Mouse (Mus musculus): ENCODE measurements around the gene Il22ra2.

The Il22ra2 gene

DNA sequence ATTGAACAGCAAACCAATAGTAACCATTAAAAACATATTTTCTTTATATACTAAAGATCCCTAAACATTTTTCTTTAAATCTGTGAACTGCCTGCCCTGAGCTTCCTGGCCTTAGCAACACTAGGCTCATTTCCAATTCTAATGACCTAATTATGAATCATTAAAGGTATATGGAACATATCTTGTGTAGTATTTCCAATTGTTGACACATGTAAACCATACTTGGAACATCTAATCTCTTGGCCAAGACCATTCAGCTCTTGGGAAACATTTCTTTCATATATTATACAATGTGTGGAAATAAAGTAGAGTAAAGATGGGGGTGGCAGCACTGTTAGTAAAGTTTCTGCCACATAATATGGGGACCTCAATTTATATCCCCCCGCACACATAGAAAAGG lies 17.8 kb downstream of the Il22ra2 start:
- Histone ChIP-seq H3K36me3 (ENCODE audit: insufficient read depth, low read length) (no peaks in the 10 kb centered on the region), H3K4me1 (replicated peaks; ENCODE audit: low read depth, low read length) (no peaks in the 10 kb centered on the region), H3K9me3 (ENCODE audit: low read length) (no peaks in the 10 kb centered on the region), H3K4me3 (replicated peaks; ENCODE audit: low read length) (no peak overlapping the region), H3K27me3 (ENCODE audit: insufficient read depth, low read length) (no peaks in the 10 kb centered on the region)
- TF ChIP-seq CTCF (conservative IDR thresholded peaks at IDR 0.05; ENCODE audit: low read length) (no peak), POU5F1 (IDR thresholded peaks at IDR 0.05; ENCODE audit: borderline replicate concordance, low read length) (no peak), NANOG (IDR thresholded peaks at IDR 0.05; ENCODE audit: borderline replicate concordance, low read length) (no peak)

DNA sequence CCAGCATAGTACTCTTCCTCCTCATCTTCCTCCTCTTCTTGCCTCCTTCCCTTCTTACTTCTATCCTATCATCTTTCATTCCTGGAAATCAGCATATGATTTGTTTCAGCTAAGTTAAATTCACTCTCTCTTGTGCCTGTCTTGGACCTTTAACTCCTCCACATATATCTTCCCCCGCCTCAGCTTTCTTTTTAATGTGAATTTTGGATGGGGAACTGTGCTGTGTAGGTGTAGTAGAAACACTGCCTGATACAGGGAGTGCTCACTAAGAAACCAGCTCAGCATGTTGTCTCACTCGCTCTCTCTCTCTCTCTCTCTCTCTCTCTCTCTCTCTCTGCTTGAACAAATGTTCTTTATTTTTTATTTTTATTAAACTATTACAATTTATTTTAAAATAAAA lies 23.3 kb downstream of the Il22ra2 start:
- Histone ChIP-seq H3K4me1 (replicated peaks; ENCODE audit: low read depth, low read length) (no peaks in the 10 kb centered on the region), H3K9me3 (ENCODE audit: low read length) (no peaks in the 10 kb centered on the region), H3K36me3 (ENCODE audit: insufficient read depth, low read length) (no peaks in the 10 kb centered on the region), H3K27me3 (ENCODE audit: insufficient read depth, low read length) (no peaks in the 10 kb centered on the region), H3K4me3 (replicated peaks; ENCODE audit: low read length) (no peak overlapping the region)
- no peak for TF ChIP-seq CTCF (conservative IDR thresholded peaks at IDR 0.05; ENCODE audit: low read length)
- no peak for TF ChIP-seq POU5F1 (IDR thresholded peaks at IDR 0.05; ENCODE audit: borderline replicate concordance, low read length)
- TF ChIP-seq NANOG (IDR thresholded peaks at IDR 0.05; ENCODE audit: borderline replicate concordance, low read length): no peak

GRCm38 (mm10) chr10:19657426-19657825 lies 35.6 kb downstream of the Il22ra2 start:
- H3K4me1 ChIP-seq (replicated peaks; ENCODE audit: low read depth, low read length): no peaks in the 10 kb centered on the region
- no peak overlapping the region for H3K4me3 ChIP-seq (replicated peaks; ENCODE audit: low read length)
- no peaks in the 10 kb centered on the region for H3K9me3 ChIP-seq (ENCODE audit: low read length)
- H3K36me3 ChIP-seq (ENCODE audit: insufficient read depth, low read length): no peaks in the 10 kb centered on the region
- no peaks in the 10 kb centered on the region for H3K27me3 ChIP-seq (ENCODE audit: insufficient read depth, low read length)
- no peak for TF ChIP-seq POU5F1 (IDR thresholded peaks at IDR 0.05; ENCODE audit: borderline replicate concordance, low read length)
- TF ChIP-seq NANOG (IDR thresholded peaks at IDR 0.05; ENCODE audit: borderline replicate concordance, low read length): no peak
- TF ChIP-seq CTCF (conservative IDR thresholded peaks at IDR 0.05; ENCODE audit: low read length): no peak

DNA sequence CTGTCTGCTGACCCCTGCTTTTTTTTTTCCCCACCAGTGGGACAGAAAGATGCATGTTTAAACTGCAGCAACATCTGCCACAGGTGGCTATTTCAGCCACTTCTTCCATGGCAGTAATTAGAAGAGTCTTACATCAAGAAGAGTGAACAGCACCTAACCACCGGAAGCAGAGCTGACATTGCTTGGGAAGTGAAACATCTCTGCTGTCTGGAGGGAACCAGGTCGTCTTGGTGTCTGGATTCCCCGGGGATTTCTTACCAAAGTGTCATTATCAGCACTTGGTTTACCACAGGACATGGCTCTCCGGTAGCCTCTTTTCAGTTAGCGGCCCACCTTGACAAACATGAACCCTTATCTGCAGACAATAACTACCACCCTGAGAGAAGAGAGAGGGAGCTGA lies 38.2 kb downstream of the Il22ra2 start:
- Histone ChIP-seq H3K27me3 (ENCODE audit: insufficient read depth, low read length) (no peaks in the 10 kb centered on the region), H3K36me3 (ENCODE audit: insufficient read depth, low read length) (no peaks in the 10 kb centered on the region), H3K4me3 (replicated peaks; ENCODE audit: low read length) (no peak overlapping the region), H3K9me3 (ENCODE audit: low read length) (no peaks in the 10 kb centered on the region), H3K4me1 (replicated peaks; ENCODE audit: low read depth, low read length) (no peaks in the 10 kb centered on the region)
- no peak for TF ChIP-seq NANOG (IDR thresholded peaks at IDR 0.05; ENCODE audit: borderline replicate concordance, low read length)
- TF ChIP-seq CTCF (conservative IDR thresholded peaks at IDR 0.05; ENCODE audit: low read length): no peak
- TF ChIP-seq POU5F1 (IDR thresholded peaks at IDR 0.05; ENCODE audit: borderline replicate concordance, low read length): no peak

- Histone ChIP-seq H3K36me3 (ENCODE audit: insufficient read depth, low read length) (no peaks in the 10 kb centered on the region), H3K4me1 (replicated peaks; ENCODE audit: low read depth, low read length) (no peaks in the 10 kb centered on the region), H3K9me3 (ENCODE audit: low read length) (no peaks in the 10 kb centered on the region), H3K4me3 (replicated peaks; ENCODE audit: low read length) (no peak overlapping the region), H3K27me3 (ENCODE audit: insufficient read depth, low read length) (no peaks in the 10 kb centered on the region)
- TF ChIP-seq NANOG (IDR thresholded peaks at IDR 0.05; ENCODE audit: borderline replicate concordance, low read length) (no peak), CTCF (conservative IDR thresholded peaks at IDR 0.05; ENCODE audit: low read length) (no peak), POU5F1 (IDR thresholded peaks at IDR 0.05; ENCODE audit: borderline replicate concordance, low read length) (no peak)
Measured at GRCm38 (mm10) chr10:19668973-19669372, 47.2 kb downstream of the Il22ra2 start.

DNA sequence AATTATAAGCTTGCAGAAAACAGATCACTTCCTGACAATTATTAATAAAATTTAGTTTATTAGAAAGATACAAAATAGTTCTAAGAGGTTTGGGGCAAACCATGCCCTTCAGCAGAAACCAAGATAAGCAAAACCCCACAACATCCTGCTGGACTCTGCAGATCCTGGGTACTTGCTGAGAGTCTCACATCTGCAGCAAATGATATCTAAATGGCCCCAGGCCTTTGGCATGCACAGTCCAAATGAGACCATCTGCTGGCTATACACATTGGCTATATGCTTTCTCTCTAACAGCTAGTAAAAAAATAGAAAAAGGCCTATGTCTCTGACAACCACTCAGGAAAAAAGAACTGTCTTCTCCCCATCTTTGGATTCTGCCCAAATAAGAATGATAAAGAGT lies 50.2 kb downstream of the Il22ra2 start:
- Histone ChIP-seq H3K27me3 (ENCODE audit: insufficient read depth, low read length) (no peaks in the 10 kb centered on the region), H3K4me1 (replicated peaks; ENCODE audit: low read depth, low read length) (no peaks in the 10 kb centered on the region), H3K4me3 (replicated peaks; ENCODE audit: low read length) (no peak overlapping the region), H3K9me3 (ENCODE audit: low read length) (no peaks in the 10 kb centered on the region), H3K36me3 (ENCODE audit: insufficient read depth, low read length) (no peaks in the 10 kb centered on the region)
- TF ChIP-seq POU5F1 (IDR thresholded peaks at IDR 0.05; ENCODE audit: borderline replicate concordance, low read length) (no peak), CTCF (conservative IDR thresholded peaks at IDR 0.05; ENCODE audit: low read length) (no peak), NANOG (IDR thresholded peaks at IDR 0.05; ENCODE audit: borderline replicate concordance, low read length) (no peak)

GRCm38 (mm10) chr10:19673146-19673545 lies 51.3 kb downstream of the Il22ra2 start:
- Histone ChIP-seq H3K9me3 (ENCODE audit: low read length) (no peaks in the 10 kb centered on the region), H3K4me3 (replicated peaks; ENCODE audit: low read length) (no peak overlapping the region), H3K36me3 (ENCODE audit: insufficient read depth, low read length) (no peaks in the 10 kb centered on the region), H3K27me3 (ENCODE audit: insufficient read depth, low read length) (no peaks in the 10 kb centered on the region), H3K4me1 (replicated peaks; ENCODE audit: low read depth, low read length) (no peaks in the 10 kb centered on the region)
- TF ChIP-seq CTCF (conservative IDR thresholded peaks at IDR 0.05; ENCODE audit: low read length) (no peak), POU5F1 (IDR thresholded peaks at IDR 0.05; ENCODE audit: borderline replicate concordance, low read length) (no peak), NANOG (IDR thresholded peaks at IDR 0.05; ENCODE audit: borderline replicate concordance, low read length) (no peak)

All from E14TG2a.4 (cell line).